Mouse (Mus musculus) lung, adult 2 months (tissue): ENCODE data around the gene R3hdm1.

Source experiments
- CTCF ChIP-seq: fragments of 200-500 bp; IDR thresholded peaks from 2 replicates; pipeline ENCODE4 v1.5.1; 2011; ENCODE audit warnings: mild to moderate bottlenecking, low read length, control low read depth; ENCODE audit not compliant: insufficient read depth
- POLR2A ChIP-seq: fragments of 200-500 bp; IDR thresholded peaks from 2 replicates; pipeline ENCODE4 v1.6.1; 2011; ENCODE audit warnings: low read depth, mild to moderate bottlenecking, control low read depth, low read length, borderline replicate concordance; ENCODE audit errors: extremely low read depth

DNA sequence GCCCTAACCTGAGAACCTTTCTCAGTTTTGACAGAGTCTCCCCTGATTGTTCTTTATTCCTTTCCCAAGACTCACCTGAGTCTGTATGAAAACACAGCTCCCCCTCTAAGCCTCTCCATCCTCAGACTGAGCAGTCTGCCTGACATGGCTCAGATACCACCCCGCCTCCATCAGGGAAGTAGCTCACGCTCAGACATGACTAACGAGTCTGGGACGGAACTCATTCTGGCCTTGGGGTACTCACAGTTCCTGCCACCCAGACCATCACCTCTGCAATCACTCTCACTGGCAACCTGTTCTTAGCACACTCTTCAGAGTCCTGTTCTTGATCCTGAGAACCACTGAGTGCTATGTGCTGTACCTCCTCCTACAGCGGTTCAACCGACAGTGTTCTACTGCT is 38.4 kb upstream of the R3hdm1 start:
- TF ChIP-seq CTCF (no peak), POLR2A (no peak)
